In genomic region chr2:165096367-165096766, GRCm38 (mm10) we compare ENCODE assay signal across 16 mouse cellular contexts. TPM values are rescaled to one million over a fixed set of nuclear protein-coding genes. Genes with fewer than 3 reads are reported as not detected.
A peak's percentile ranks its signal among the peaks of the same experiment; 100 is the strongest.
DNase-seq lines count a peak whose midpoint lies in the region; ATAC-seq and TF ChIP-seq lines count a peak whose summit lies in the region.
"Had no signal": no experiment of that assay in that cellular context is flagged by ENCODE, and none has a peak within 500 bp of the region (broad histone marks: within the 10 kb centered on the region; RNA-seq: fewer than 3 reads in every experiment).

No protein-coding gene starts in this region.

- H3K9ac ChIP-seq in forebrain, embryonic 15.5 days (replicated peaks): no peak overlapping the region
- no peak overlapping the region for H3K9ac ChIP-seq in limb, embryonic 11.5 days (ENCODE audit: low read length)
- no peak overlapping the region for H3K9ac ChIP-seq in neural tube, embryonic 14.5 days (replicated peaks; ENCODE audit: low read depth, low read length)
- H3K9ac ChIP-seq: liver, embryonic 12.5 days had no signal

- no peaks in the 10 kb centered on the region for H3K9me3 ChIP-seq in forebrain, embryonic 15.5 days
- H3K9me3 ChIP-seq in limb, embryonic 11.5 days (ENCODE audit: control insufficient read depth, low read length): no peaks in the 10 kb centered on the region
- no peaks in the 10 kb centered on the region for H3K9me3 ChIP-seq in neural tube, embryonic 14.5 days (ENCODE audit: control insufficient read depth, low read length)
- H3K9me3 ChIP-seq: liver, embryonic 12.5 days had no signal

- H3K27me3 ChIP-seq in forebrain, embryonic 15.5 days: no peaks in the 10 kb centered on the region
- H3K27me3 ChIP-seq in limb, embryonic 11.5 days (ENCODE audit: control insufficient read depth, insufficient read depth, low read length): peaks cover 12% of the 10 kb centered on the region; the same call in 1 of the 2 replicates
- H3K27me3 ChIP-seq in neural tube, embryonic 14.5 days (ENCODE audit: control insufficient read depth, insufficient read depth, low read length): peaks cover 9% of the 10 kb centered on the region; the same call in 1 of the 2 replicates

- peak; percentile 79 for DNase-seq in left cerebral cortex, postnatal 4 days
- DNase-seq in left cerebral cortex, postnatal 10 days (ENCODE audit: extremely low spot score in 1 of 2, low spot score in 2 of 2): no peak
- DNase-seq in limb, embryonic 11.5 days (ENCODE audit: low spot score): peak; percentile 66
- no peak for DNase-seq in gastrocnemius, adult 2 months
- DNase-seq in layer of hippocampus, adult 8-10 months (ENCODE audit: low spot score in 2 of 2): no peak
- no peak for DNase-seq in thymus, postnatal 14 days
- DNase-seq: cerebellum, adult 9-10 months; heart, postnatal 4 days; layer of hippocampus, postnatal 36 days; right cerebral cortex, adult 18-20 months had no signal

- TF ChIP-seq CTCF in gastrocnemius, adult 2 months (IDR thresholded peaks at IDR 0.05): no peak

- WGBS in forebrain, embryonic 15.5 days: 11% methylated on average over 10 of the region's 10 CpGs
- 15% methylated on average over 10 of the region's 10 CpGs for WGBS in limb, embryonic 11.5 days
- WGBS in neural tube, embryonic 14.5 days: 8% methylated on average over 10 of the region's 10 CpGs

- H3K4me3 ChIP-seq in forebrain, embryonic 15.5 days: no peak overlapping the region
- no peak overlapping the region for H3K4me3 ChIP-seq in limb, embryonic 11.5 days (ENCODE audit: low read depth, low read length)
- no peak overlapping the region for H3K4me3 ChIP-seq in neural tube, embryonic 14.5 days (ENCODE audit: low read depth, low read length)
- H3K4me3 ChIP-seq in gastrocnemius, adult 2 months: no peak overlapping the region
- H3K4me3 ChIP-seq: erythroblast, embryonic 14.5 days; liver, embryonic 12.5 days had no signal

- peak; percentile 75 for ATAC-seq in forebrain, embryonic 15.5 days (replicated peaks)
- ATAC-seq in limb, embryonic 11.5 days (ENCODE audit: insufficient number of reproducible peaks, low FRiP score, low TSS enrichment, low read depth): no peak
- ATAC-seq in neural tube, embryonic 14.5 days (ENCODE audit: low read depth): peak; percentile 42; the same call in 1 of the 2 replicates
- ATAC-seq: liver, embryonic 12.5 days had no signal

- intact Hi-C loops in left cerebral cortex, postnatal 4 days (cut with DNase I): no loop called here
- intact Hi-C loops in left cerebral cortex, postnatal 10 days (cut with DNase I): no loop called here
- intact Hi-C loops in gastrocnemius, adult 2 months (cut with DNase I): no loop called here

- no peak overlapping the region for H3K4me2 ChIP-seq in forebrain, embryonic 15.5 days (replicated peaks)
- H3K4me2 ChIP-seq in limb, embryonic 11.5 days (ENCODE audit: low read depth, severe bottlenecking): no peak overlapping the region; the same call in 1 of the 2 replicates
- no peak overlapping the region for H3K4me2 ChIP-seq in neural tube, embryonic 14.5 days (ENCODE audit: low read depth, low read length)
- H3K4me2 ChIP-seq: liver, embryonic 12.5 days had no signal

- H3K36me3 ChIP-seq in forebrain, embryonic 15.5 days: no peaks in the 10 kb centered on the region
- no peaks in the 10 kb centered on the region for H3K36me3 ChIP-seq in limb, embryonic 11.5 days (ENCODE audit: control insufficient read depth, insufficient read depth, low read length)
- no peaks in the 10 kb centered on the region for H3K36me3 ChIP-seq in neural tube, embryonic 14.5 days (ENCODE audit: control insufficient read depth, insufficient read depth, low read length)
- H3K36me3 ChIP-seq: liver, embryonic 12.5 days had no signal

- H3K27ac ChIP-seq in forebrain, embryonic 15.5 days (replicated peaks): peak overlapping the region; percentile 63
- H3K27ac ChIP-seq in limb, embryonic 11.5 days (replicated peaks; ENCODE audit: low read depth, low read length): no peak overlapping the region
- peak overlapping the region; percentile 23; the same call in 1 of the 2 replicates for H3K27ac ChIP-seq in neural tube, embryonic 14.5 days (ENCODE audit: low read depth, low read length)
- H3K27ac ChIP-seq in gastrocnemius, adult 2 months: no peak overlapping the region
- H3K27ac ChIP-seq: liver, embryonic 12.5 days had no signal

- H3K4me1 ChIP-seq in forebrain, embryonic 15.5 days: peaks cover 21% of the 10 kb centered on the region
- peaks cover 23% of the 10 kb centered on the region for H3K4me1 ChIP-seq in limb, embryonic 11.5 days (ENCODE audit: control insufficient read depth, insufficient read depth, low read length)
- peaks cover 12% of the 10 kb centered on the region for H3K4me1 ChIP-seq in neural tube, embryonic 14.5 days (ENCODE audit: control insufficient read depth, insufficient read depth, low read length)
- H3K4me1 ChIP-seq: liver, embryonic 12.5 days had no signal

RNA-seq across cellular contexts. Expression of gene 1700025C18Rik, which starts 5.8 kb away (rescaled TPM):
- total RNA-seq in left cerebral cortex, postnatal 4 days (2021): not detected
- total RNA-seq in left cerebral cortex, postnatal 10 days (2021): not detected
- polyA plus RNA-seq in forebrain, embryonic 15.5 days (2015; fragmentation: Nextera tagmentation; extraction: Ambion mirVana): not detected in 2 replicates
- not detected in 2 replicates for polyA plus RNA-seq in limb, embryonic 11.5 days (2014; fragmentation: Nextera tagmentation; extraction: Ambion mirVana)
- polyA plus RNA-seq in neural tube, embryonic 14.5 days (2014; fragmentation: Nextera tagmentation; extraction: Ambion mirVana): not detected in 2 replicates
- not detected for total RNA-seq in gastrocnemius, adult 2 months (2021)
- not detected for total RNA-seq in layer of hippocampus, adult 8-10 months (2022)
- total RNA-seq: heart, adult 8-10 months; heart, postnatal 4 days; layer of hippocampus, postnatal 36 days had no signal
- polyA plus RNA-seq: erythroblast, embryonic 14.5 days; kidney, embryonic 16.5 days; liver, embryonic 12.5 days had no signal

RNA-seq across cellular contexts. Expression of gene Cd40, which starts 40.9 kb away (rescaled TPM):
- 1 to 10 TPM; 2.3 to 4.2 TPM for total RNA-seq in left cerebral cortex, postnatal 4 days (2021)
- 1 to 10 TPM; 1.2 to 2.5 TPM for total RNA-seq in left cerebral cortex, postnatal 10 days (2021)
- 4.8 and 5.8 TPM in 2 replicates for polyA plus RNA-seq in forebrain, embryonic 15.5 days (2015; fragmentation: Nextera tagmentation; extraction: Ambion mirVana)
- polyA plus RNA-seq in limb, embryonic 11.5 days (2014; fragmentation: Nextera tagmentation; extraction: Ambion mirVana): 9.1 and 11.1 TPM in 2 replicates
- polyA plus RNA-seq in neural tube, embryonic 14.5 days (2014; fragmentation: Nextera tagmentation; extraction: Ambion mirVana): 5.5 and 10.6 TPM in 2 replicates
- total RNA-seq in gastrocnemius, adult 2 months (2021): under 1 TPM; 0.69 to 0.75 TPM
- total RNA-seq in layer of hippocampus, adult 8-10 months (2022): 1 to 10 TPM in 1 of 4 experiments, under 1 TPM in 3; 0.22 to 1.0 (median 0.58) TPM

Comparison
In these comparisons a context has a peak if more than half of its experiments do, and no peak if none do; other contexts are left out.
1. DNase-seq: peak in left cerebral cortex, postnatal 4 days (single experiment) and limb, embryonic 11.5 days (single experiment); none in left cerebral cortex, postnatal 10 days (0 of 2), gastrocnemius, adult 2 months (single experiment), layer of hippocampus, adult 8-10 months (0 of 2) and thymus, postnatal 14 days (single experiment).
2. H3K27ac ChIP-seq: peak in forebrain, embryonic 15.5 days (single experiment) and neural tube, embryonic 14.5 days (single experiment); none in limb, embryonic 11.5 days (single experiment) and gastrocnemius, adult 2 months (single experiment).